Mouse (Mus musculus) mouse embryonic stem cell (cell line): ENCODE measurements around the gene Ptprn.

ENCODE experiments used
- in situ Hi-C, 2 experiments: fragments of 300-500 bp; cut with MboI; formaldehyde crosslinking; loops; 1 replicate in 1 of 2; 3 replicates in 1 of 2; pipeline ENCODE4 v1.14.3; 2019 to 2020; ENCODE audit warnings: low sequenced_read_pairs in 2 of 2, low pct_unique_long_range_greater_than_20kb in 1 of 2, mixed read lengths in 1 of 2; ENCODE audit not compliant: unreplicated experiment in 1 of 2

The Ptprn gene

GRCm38 (mm10) chr1:75212542-75212941, 51.8 kb downstream of the Ptprn start:
- in situ Hi-C loops, result no loop called here

- in situ Hi-C loops, result no loop called here
These were observed 53.1 kb downstream of the Ptprn start for GRCm38 (mm10) chr1:75211141-75211708.

- in situ Hi-C loops, result no loop called here
These were observed 53.9 kb downstream of the Ptprn start, which contains the start of the genes Glb1l and Stk16 for GRCm38 (mm10) chr1:75210136-75211087. Gene Glb1l (minus strand): TSS chr1:75210813. Gene Stk16 (plus strand): TSS chr1:75210838.

- in situ Hi-C loops, result no loop called here
These were observed 55.2 kb downstream of the Ptprn start for GRCm38 (mm10) chr1:75208967-75209678.

GRCm38 (mm10) chr1:75201236-75201635, 63.1 kb downstream of the Ptprn start:
- in situ Hi-C loops, result no loop called here
